Mouse (Mus musculus) ES-Bruce4 (cell line): ENCODE data around the gene Ifit1.

Experiments
- CTCF ChIP-seq: IDR thresholded peaks from one replicate; pipeline ENCODE4 v1.8.1; 2011; ENCODE audit warnings: low read depth, low read length
- EP300 ChIP-seq: IDR thresholded peaks from 2 replicates; pipeline ENCODE4 v1.6.1; 2011; ENCODE audit warnings: low read depth, low read length; ENCODE audit not compliant: insufficient read depth
- POLR2A ChIP-seq: IDR thresholded peaks from one replicate; pipeline ENCODE4 v1.8.1; 2011; ENCODE audit warnings: low read length; ENCODE audit not compliant: insufficient read depth

DNA sequence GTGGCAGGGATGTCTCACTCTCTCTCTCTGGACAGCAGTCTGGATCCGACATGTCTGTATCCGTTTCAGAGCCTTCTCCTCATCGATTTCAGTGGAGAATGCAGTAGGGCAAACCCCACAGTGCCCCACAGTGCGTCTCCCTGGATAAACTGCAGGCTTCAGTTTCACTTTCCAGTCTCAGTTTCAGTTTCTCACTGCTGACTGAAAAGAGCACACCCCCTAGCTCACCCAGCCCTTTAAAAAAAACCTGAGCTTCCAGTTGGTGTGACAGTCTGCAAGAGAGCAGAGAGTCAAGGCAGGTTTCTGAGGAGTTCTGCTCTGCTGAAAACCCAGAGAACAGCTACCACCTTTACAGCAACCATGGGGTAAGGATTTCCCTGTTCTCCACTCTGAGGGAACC is at the start of gene Ifit1, which contains the start of gene Ifit1bl2:
- TF ChIP-seq EP300 (no peak), CTCF (no peak), POLR2A (no peak)
